Mouse (Mus musculus) kidney, adult 2 months (tissue): ENCODE measurements around the gene B230219D22Rik. TPM values are rescaled to one million over a fixed set of nuclear protein-coding genes. Genes with fewer than 3 reads are reported as not detected.

ENCODE experiments used
- DNase-seq: peaks from one replicate; pipeline ENCODE4 v3.0.0; 2021
- H3K27ac ChIP-seq: fragments of 200-500 bp; 2 replicates; pipeline ENCODE4 v1.5.1; 2012; ENCODE audit warnings: low read depth, low read length, control low read depth, inconsistent platforms; ENCODE audit not compliant: insufficient read depth
- H3K27me3 ChIP-seq: fragments of 200-500 bp; replicated peaks from 2 replicates; pipeline ENCODE4 v1.6.1; 2012; ENCODE audit warnings: mild to moderate bottlenecking, moderate library complexity, low read length, inconsistent platforms; ENCODE audit not compliant: control insufficient read depth, insufficient read depth
- H3K36me3 ChIP-seq: fragments of 200-500 bp; 2 replicates; pipeline ENCODE4 v1.6.1; 2012; ENCODE audit warnings: mild to moderate bottlenecking, moderate library complexity, low read length, inconsistent platforms; ENCODE audit not compliant: control insufficient read depth, insufficient read depth
- H3K4me1 ChIP-seq: fragments of 200-500 bp; 2 replicates; pipeline ENCODE4 v1.6.1; 2011; ENCODE audit warnings: low read length; ENCODE audit not compliant: control insufficient read depth, insufficient read depth
- H3K4me3 ChIP-seq: fragments of 200-500 bp; 2 replicates; pipeline ENCODE4 v1.5.1; 2011; ENCODE audit warnings: mild to moderate bottlenecking, low read depth, low read length, control low read depth; ENCODE audit not compliant: insufficient read depth
- CTCF ChIP-seq: fragments of 200-500 bp; conservative IDR thresholded peaks from 2 replicates; pipeline ENCODE4 v1.5.1; 2011; ENCODE audit warnings: low read depth, mild to moderate bottlenecking, control low read depth, low read length, moderate library complexity, mixed read lengths; ENCODE audit not compliant: insufficient read depth, insufficient read length
- POLR2A ChIP-seq: fragments of 200-500 bp; IDR thresholded peaks from one replicate; pipeline ENCODE4 v1.6.1; 2011; ENCODE audit warnings: low read depth, low read length, control low read depth
- WGBS: fragments of 180-500 bp; shearing (Covaris S2); methylation state at CpG from one replicate; pipeline ENCODE4 v1.1.7; 2018; 5-methylcytosine and 5-hydroxymethylcytosine counted together
- polyA plus RNA-seq: library from polyadenylated mRNA; depleted of rRNA; stranded (reverse); fragments of >200 nt; gene quantifications from 2 replicates; pipeline ENCODE4 v1.2.3, GENCODE M21; 2012; rRNA removed

Gene B230219D22Rik
- 28.7 and 32.7 TPM in 2 replicates for polyA plus RNA-seq

DNA sequence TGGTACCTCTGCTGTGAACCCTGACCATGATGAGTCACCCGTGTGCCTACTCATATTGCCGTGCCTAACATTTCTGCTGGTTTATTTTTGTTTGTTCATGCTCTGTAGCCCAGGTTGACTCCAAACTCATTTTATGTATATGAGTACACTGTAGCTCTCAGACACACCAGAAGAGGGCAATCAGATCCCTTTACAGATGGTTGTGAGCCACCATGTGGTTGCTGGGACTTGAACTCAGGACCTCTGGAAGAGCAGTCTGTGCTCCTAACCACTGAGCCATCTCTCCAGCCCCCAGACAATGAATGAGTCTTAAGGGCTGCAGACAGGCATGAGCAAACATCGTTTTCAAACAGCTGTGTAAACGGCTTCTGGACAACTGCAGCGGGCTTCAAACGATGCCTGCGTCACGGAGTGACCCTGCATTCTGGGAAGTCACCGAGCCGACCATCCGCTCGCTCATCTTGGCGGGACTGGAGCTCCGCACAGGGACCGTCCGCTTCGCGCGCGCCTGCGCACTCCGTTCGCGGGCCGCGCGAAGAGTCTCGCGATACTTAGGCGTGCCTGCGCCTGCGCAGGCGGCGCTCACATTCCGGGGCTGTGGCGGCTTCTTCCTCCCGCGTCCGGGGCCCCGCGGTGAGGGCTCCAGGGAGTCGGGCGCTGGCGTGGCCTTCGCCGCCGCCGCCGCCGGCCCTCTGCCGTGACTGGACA is at the start of gene B230219D22Rik:
Gene B230219D22Rik (plus strand): TSS at position 590 of the 708 bp plus-strand sequence.
- H3K4me3 ChIP-seq, result peak within 1 kb of the TSS; percentile 95
- WGBS, result 1% methylated on average over 51 of the region's 51 CpGs
- no peaks in the 10 kb centered on the region for H3K36me3 ChIP-seq
- peaks cover 11% of the 10 kb centered on the region; the same call in 1 of the 2 replicates for H3K4me1 ChIP-seq
- TF ChIP-seq CTCF, result no peak
- TF ChIP-seq POLR2A, result peak; percentile 96
- peak within 1 kb of the TSS; percentile 82 for H3K27ac ChIP-seq
- DNase-seq, result peak; percentile 94
- H3K27me3 ChIP-seq, result no peaks in the 10 kb centered on the region

DNA sequence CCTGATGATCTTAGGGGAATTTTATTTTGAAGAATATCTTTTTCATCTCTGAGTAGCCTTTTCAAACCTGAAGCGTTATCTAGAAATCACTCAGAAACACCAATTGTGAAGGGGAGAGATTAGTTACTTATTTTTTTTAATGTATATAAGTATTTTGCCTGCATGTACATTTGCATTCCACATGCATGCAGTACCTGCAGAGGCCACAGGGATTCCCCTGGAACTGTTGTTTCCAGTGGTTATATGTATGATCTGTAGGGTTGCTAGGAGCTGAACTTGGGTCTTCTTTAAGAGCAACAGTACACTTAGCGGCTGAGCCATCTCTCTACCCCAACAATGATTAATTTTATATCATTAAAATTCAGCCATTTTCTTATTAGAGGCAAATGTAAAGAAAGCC is 48.4 kb upstream of the B230219D22Rik start:
- WGBS, result 83% methylated on average over 2 of the region's 2 CpGs
- H3K27me3 ChIP-seq, result no peaks in the 10 kb centered on the region
- H3K27ac ChIP-seq, result no peak overlapping the region
- DNase-seq, result no peak
- no peak overlapping the region for H3K4me3 ChIP-seq
- H3K36me3 ChIP-seq, result peaks cover 4% of the 10 kb centered on the region; the same call in 1 of the 2 replicates
- H3K4me1 ChIP-seq, result no peaks in the 10 kb centered on the region
- TF ChIP-seq POLR2A, result no peak
- TF ChIP-seq CTCF, result no peak

DNA sequence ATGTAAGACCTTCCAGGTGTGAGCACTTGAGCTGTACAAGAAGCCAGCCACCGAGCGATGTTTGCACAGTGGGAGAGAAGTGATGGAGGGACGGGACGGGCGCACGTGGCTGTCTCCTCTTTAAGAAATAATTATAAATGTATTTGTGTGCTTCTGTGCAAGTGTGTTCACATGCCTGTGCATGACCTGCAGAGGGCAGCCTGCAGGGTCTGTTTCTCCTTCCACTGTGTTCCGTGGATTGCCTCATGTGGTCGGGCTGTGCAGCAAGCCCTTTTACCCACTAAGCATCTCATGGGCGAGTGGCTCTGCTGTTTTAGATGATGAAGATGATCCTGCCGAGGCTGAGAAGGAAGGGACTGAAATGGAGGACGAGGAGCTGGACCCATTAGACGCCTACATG is 42.8 kb upstream of the B230219D22Rik start:
- 83% methylated on average over 12 of the region's 12 CpGs for WGBS
- H3K27me3 ChIP-seq, result no peaks in the 10 kb centered on the region
- no peaks in the 10 kb centered on the region for H3K4me1 ChIP-seq
- H3K27ac ChIP-seq, result no peak overlapping the region
- TF ChIP-seq CTCF (peak; percentile 36), POLR2A (no peak)
- DNase-seq, result no peak
- no peak overlapping the region for H3K4me3 ChIP-seq
- peaks cover 9% of the 10 kb centered on the region for H3K36me3 ChIP-seq

DNA sequence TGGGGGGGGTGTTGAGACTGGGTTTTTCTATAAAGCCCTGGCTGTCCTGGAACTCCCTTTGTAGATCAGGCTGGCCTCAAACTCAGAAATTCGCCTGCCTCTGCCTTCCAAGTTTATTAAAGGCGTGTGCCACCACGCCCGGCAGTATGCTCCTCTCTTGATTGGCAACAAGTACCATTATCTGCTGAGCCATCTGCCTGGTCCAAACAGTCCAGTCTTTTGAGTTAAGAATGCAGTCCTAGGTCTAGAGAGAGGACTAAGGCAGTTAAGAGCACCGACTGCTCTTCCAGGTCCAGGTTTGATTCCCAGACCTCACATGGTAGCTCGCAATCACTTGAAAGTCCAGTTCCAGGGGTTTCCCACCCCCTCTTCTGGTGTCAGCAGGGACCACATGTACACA is 41.9 kb upstream of the B230219D22Rik start:
- no peak overlapping the region for H3K4me3 ChIP-seq
- H3K4me1 ChIP-seq, result no peaks in the 10 kb centered on the region
- H3K36me3 ChIP-seq, result peaks cover 5% of the 10 kb centered on the region
- WGBS, result 94% methylated on average over 6 of the region's 6 CpGs
- no peaks in the 10 kb centered on the region for H3K27me3 ChIP-seq
- TF ChIP-seq CTCF (no peak), POLR2A (no peak)
- H3K27ac ChIP-seq, result no peak overlapping the region
- no peak for DNase-seq

DNA sequence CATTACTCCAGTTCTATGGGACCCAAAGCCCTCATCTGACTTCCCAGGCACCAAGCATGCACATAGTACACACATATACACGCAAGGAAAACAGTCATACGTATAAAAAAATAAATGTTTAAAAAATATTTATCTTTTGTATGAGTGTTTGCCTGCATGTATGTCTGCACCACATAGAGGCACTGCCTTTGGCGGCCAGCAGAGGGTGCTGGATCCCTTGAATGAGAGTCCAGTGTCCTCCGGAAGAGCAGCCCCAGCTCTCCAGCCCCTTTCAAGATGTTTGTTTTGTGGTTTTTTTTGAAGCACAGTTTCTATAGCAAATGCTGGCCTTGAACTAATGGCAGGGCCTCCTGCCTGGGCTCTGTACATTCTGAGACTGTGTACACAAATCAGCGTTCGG is 24.4 kb upstream of the B230219D22Rik start:
- Histone ChIP-seq H3K27ac (no peak overlapping the region), H3K36me3 (peaks cover 7% of the 10 kb centered on the region), H3K4me1 (no peaks in the 10 kb centered on the region), H3K27me3 (no peaks in the 10 kb centered on the region), H3K4me3 (no peak overlapping the region)
- TF ChIP-seq CTCF (peak; percentile 61), POLR2A (no peak)
- DNase-seq, result peak; percentile 68
- WGBS, result 87% methylated on average over 6 of the region's 6 CpGs

DNA sequence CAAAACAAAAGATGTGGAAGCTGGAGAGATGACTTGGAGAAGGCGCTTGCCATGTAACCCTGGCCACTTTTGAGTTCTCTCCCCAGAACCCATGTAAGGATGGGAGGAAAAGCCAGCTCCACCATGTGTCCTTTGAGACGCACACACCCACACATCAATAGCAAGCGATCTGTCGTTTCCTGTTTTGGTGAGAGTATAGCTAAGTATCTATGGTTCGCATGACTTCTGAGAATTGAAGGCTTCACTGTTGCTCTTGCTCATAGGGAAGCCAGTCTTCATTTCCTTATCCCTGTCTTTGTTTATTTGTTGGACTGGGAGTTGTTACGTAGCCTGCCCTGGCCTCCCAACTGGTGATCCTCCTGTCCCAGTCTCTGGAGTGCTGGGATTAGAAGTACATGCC is 20.2 kb upstream of the B230219D22Rik start:
- no peak overlapping the region for H3K4me3 ChIP-seq
- no peak for DNase-seq
- H3K4me1 ChIP-seq, result no peaks in the 10 kb centered on the region
- 92% methylated on average over 6 of the region's 6 CpGs for WGBS
- no peak overlapping the region for H3K27ac ChIP-seq
- TF ChIP-seq CTCF, result no peak
- TF ChIP-seq POLR2A, result no peak
- no peaks in the 10 kb centered on the region for H3K27me3 ChIP-seq
- H3K36me3 ChIP-seq, result peaks cover 2% of the 10 kb centered on the region

DNA sequence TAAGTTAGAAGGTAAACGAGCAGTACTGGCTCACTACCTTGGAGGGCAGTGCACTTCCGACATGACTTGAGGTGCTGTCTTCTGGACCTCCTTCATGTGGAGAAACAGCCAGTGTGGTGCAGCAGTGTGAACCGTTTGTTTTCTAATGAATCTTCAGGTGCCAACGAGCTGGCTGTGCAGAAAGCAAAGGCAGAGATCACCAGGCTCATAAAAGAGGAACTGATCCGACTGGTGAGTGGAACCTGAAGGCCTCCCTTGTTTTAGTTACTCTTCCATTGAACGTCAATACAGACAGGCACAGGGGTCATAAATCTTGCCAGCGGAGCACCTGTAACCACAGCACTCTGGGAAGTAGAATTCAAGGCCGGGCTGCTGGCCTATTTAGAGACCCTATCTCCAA is 15.6 kb upstream of the B230219D22Rik start:
- peaks cover 2% of the 10 kb centered on the region for H3K36me3 ChIP-seq
- 0 out of 2 replicates have a peak, but pooled peaks cover under 1% of the 10 kb centered on the region for H3K4me1 ChIP-seq
- TF ChIP-seq CTCF (no peak), POLR2A (no peak)
- DNase-seq, result no peak
- 59% methylated on average over 8 of the region's 8 CpGs for WGBS
- H3K27ac ChIP-seq, result no peak overlapping the region
- H3K27me3 ChIP-seq, result no peaks in the 10 kb centered on the region
- no peak overlapping the region for H3K4me3 ChIP-seq
